ENCODE assay signal across 8 mouse cellular contexts in the genomic region with DNA sequence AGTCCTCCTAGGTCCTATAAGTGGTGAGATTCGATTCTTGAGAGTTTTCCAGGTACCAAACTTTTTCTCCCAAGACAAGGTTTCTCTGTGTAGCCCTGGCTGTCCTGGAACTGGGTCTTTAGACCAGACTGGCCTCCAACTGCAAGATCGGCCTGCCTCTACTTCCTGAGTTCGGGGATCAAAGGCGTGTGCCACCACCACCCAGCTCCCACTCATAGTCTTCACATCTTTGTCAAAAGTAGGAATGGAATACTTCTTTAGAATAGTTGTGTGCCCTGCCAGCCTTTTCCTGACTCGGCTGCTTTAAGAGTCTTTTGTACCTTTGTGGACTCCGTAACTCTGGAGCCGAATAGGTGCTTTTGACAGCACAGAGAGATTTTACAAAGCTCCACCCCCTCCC. TPM values are rescaled to one million over a fixed set of nuclear protein-coding genes. Genes with fewer than 3 reads are reported as not detected.
DNase-seq lines count a peak whose midpoint lies in the region; ATAC-seq and TF ChIP-seq lines count a peak whose summit lies in the region.

No protein-coding gene starts in this region.

- peaks cover 63% of the 10 kb centered on the region for H3K36me3 ChIP-seq in heart, embryonic 14.5 days (ENCODE audit: control insufficient read depth, insufficient read depth, low read length)
- peaks cover 42 to 61% of the 10 kb centered on the region in 2 experiments for H3K36me3 ChIP-seq in MEL (ENCODE audit: control insufficient read depth in 1 of 2, insufficient read depth in 2 of 2, low read length in 2 of 2)
- H3K36me3 ChIP-seq in hindbrain, embryonic 16.5 days (ENCODE audit: control insufficient read depth, insufficient read depth, low read length) = peaks cover 25% of the 10 kb centered on the region
- peaks cover 61% of the 10 kb centered on the region for H3K36me3 ChIP-seq in myocyte (ENCODE audit: control insufficient read depth, insufficient read depth)

- TF ChIP-seq CTCF in MEL (IDR thresholded peaks at IDR 0.05 in 2 of 3, conservative IDR thresholded peaks at IDR 0.05 in 1 of 3; ENCODE audit: control insufficient read depth in 1 of 3, insufficient read depth in 1 of 3, low read depth in 2 of 3, low read length in 3 of 3, poor library complexity in 1 of 3, severe bottlenecking in 1 of 3) = no peak

- H3K79me2 ChIP-seq in MEL (ENCODE audit: control insufficient read depth, insufficient read depth, low read length, poor library complexity) (peaks cover 61% of the 10 kb centered on the region), myocyte (ENCODE audit: control insufficient read depth, insufficient read depth) (peaks cover 73% of the 10 kb centered on the region)

- DNase-seq in heart, postnatal 25 days (ENCODE audit: low spot score) = no peak
- peak; percentile 49 for DNase-seq in MEL (ENCODE audit: low read depth, low spot score)
- DNase-seq in frontal cortex, postnatal 14 days (ENCODE audit: low spot score in 2 of 2) = no peak
- DNase-seq in urinary bladder, postnatal 10 days (ENCODE audit: low spot score) = no peak
- no peak for DNase-seq in adrenal gland, postnatal 10 days

- H3K27me3 ChIP-seq in heart, embryonic 14.5 days (ENCODE audit: control insufficient read depth, insufficient read depth, low read length) = no peaks in the 10 kb centered on the region
- H3K27me3 ChIP-seq in MEL (ENCODE audit: control insufficient read depth in 1 of 2, insufficient read depth in 2 of 2, low read length in 2 of 2) (no peaks in the 10 kb centered on the region), myocyte (ENCODE audit: control insufficient read depth, insufficient read depth, insufficient read length) (no peaks in the 10 kb centered on the region)
- no peaks in the 10 kb centered on the region for H3K27me3 ChIP-seq in hindbrain, embryonic 16.5 days (replicated peaks; ENCODE audit: control insufficient read depth, insufficient read depth, low read length)

- intact Hi-C loops in heart, postnatal 25 days (cut with DNase I) = loop anchor here (10.0 kb wide), 1 partner anchor 131 kb away; no protein-coding TSS in a partner anchor

- no peak for TF ChIP-seq EP300 in MEL (IDR thresholded peaks at IDR 0.05; ENCODE audit: low read depth in 1 of 2, low read length in 2 of 2)

- peak overlapping the region; percentile 66 for H3ac ChIP-seq in myocyte (ENCODE audit: control insufficient read depth, insufficient read length)

- H3K9me3 ChIP-seq in heart, embryonic 14.5 days (ENCODE audit: control insufficient read depth, low read length) = no peaks in the 10 kb centered on the region
- no peaks in the 10 kb centered on the region for H3K9me3 ChIP-seq in MEL (replicated peaks; ENCODE audit: insufficient read depth, low read length)
- no peaks in the 10 kb centered on the region for H3K9me3 ChIP-seq in hindbrain, embryonic 16.5 days (ENCODE audit: control insufficient read depth, low read length)

- peak overlapping the region; percentile 93 for H3K4me2 ChIP-seq in heart, embryonic 14.5 days (ENCODE audit: low read length)
- H3K4me2 ChIP-seq in hindbrain, embryonic 16.5 days (ENCODE audit: low read length) = peak overlapping the region; percentile 100
- peak overlapping the region; percentile 99 for H3K4me2 ChIP-seq in myocyte (ENCODE audit: low read depth)

- no peak for TF ChIP-seq RAD21 in MEL (IDR thresholded peaks at IDR 0.05; ENCODE audit: low read depth, low read length)

- H3K9ac ChIP-seq in heart, embryonic 14.5 days (ENCODE audit: low read length) = peak overlapping the region; percentile 85
- peak overlapping the region; percentile 57 for H3K9ac ChIP-seq in MEL (ENCODE audit: control insufficient read depth, low read depth, low read length, poor library complexity, severe bottlenecking)
- H3K9ac ChIP-seq in hindbrain, embryonic 16.5 days (ENCODE audit: low read depth, low read length) = peak overlapping the region; percentile 97

- TF ChIP-seq POLR2A in MEL (IDR thresholded peaks at IDR 0.05; ENCODE audit: control insufficient read depth in 1 of 2, insufficient read depth in 1 of 2, low read depth in 1 of 2, low read length in 2 of 2, poor library complexity in 1 of 2) = no peak; a peak in 1 of 4 replicates
- no peak for TF ChIP-seq POLR2A in myocyte (IDR thresholded peaks at IDR 0.05; ENCODE audit: insufficient read length, low read depth)

- ATAC-seq in heart, embryonic 14.5 days (ENCODE audit: insufficient number of reproducible peaks, insufficient read depth, low FRiP score, low read depth) = no peak
- ATAC-seq in hindbrain, embryonic 16.5 days = no peak

- peak overlapping the region; percentile 91 to 92 for H3K4me3 ChIP-seq in heart, embryonic 14.5 days (ENCODE audit: control insufficient read depth in 1 of 2, insufficient read depth in 1 of 2, low read depth in 1 of 2, low read length in 2 of 2)
- H3K4me3 ChIP-seq in MEL (ENCODE audit: control insufficient read depth in 1 of 2, insufficient read depth in 1 of 2, low read depth in 2 of 2, low read length in 2 of 2) (peak overlapping the region; percentile 74 to 80), myocyte (peak overlapping the region; percentile 100)
- H3K4me3 ChIP-seq in hindbrain, embryonic 16.5 days (ENCODE audit: low read length) = peak overlapping the region; percentile 87

- 53% methylated on average over 7 of the region's 7 CpGs for WGBS in heart, embryonic 14.5 days
- 25% methylated on average over 7 of the region's 7 CpGs for WGBS in hindbrain, embryonic 16.5 days

- H3K27ac ChIP-seq in heart, embryonic 14.5 days (replicated peaks in 1 of 2; ENCODE audit: control insufficient read depth in 1 of 2, insufficient read depth in 1 of 2, low read depth in 2 of 2, low read length in 2 of 2) = no peak overlapping the region
- H3K27ac ChIP-seq in MEL (ENCODE audit: control insufficient read depth, low read depth, low read length) = no peak overlapping the region
- H3K27ac ChIP-seq in hindbrain, embryonic 16.5 days (ENCODE audit: low read depth, low read length) = no peak overlapping the region; the same call in 1 of the 2 replicates

- H3K4me1 ChIP-seq in heart, embryonic 14.5 days (ENCODE audit: control insufficient read depth in 2 of 2, insufficient read depth in 2 of 2, low read length in 2 of 2) = peaks cover 46 to 78% of the 10 kb centered on the region in 2 experiments
- peaks cover 6 to 73% of the 10 kb centered on the region in 2 experiments for H3K4me1 ChIP-seq in MEL (ENCODE audit: control insufficient read depth in 1 of 2, insufficient read depth in 2 of 2, low read length in 2 of 2)
- H3K4me1 ChIP-seq in hindbrain, embryonic 16.5 days (ENCODE audit: control insufficient read depth, insufficient read depth, low read depth, low read length) = peaks cover 60% of the 10 kb centered on the region

TF ChIP-seq in MEL, 35 proteins besides CTCF, POLR2A, EP300 and RAD21:
- TF ChIP-seq CHD1 (IDR thresholded peaks at IDR 0.05; ENCODE audit: low read depth, low read length) (0 out of 2 replicates have a peak, but pooled peaks have one; percentile 70), TCF12 (IDR thresholded peaks at IDR 0.05; ENCODE audit: low read depth, low read length) (0 out of 2 replicates have a peak, but pooled peaks have one; percentile 5), ETS1 (IDR thresholded peaks at IDR 0.05; ENCODE audit: low read depth, low read length) (no peak), KAT2A (conservative IDR thresholded peaks at IDR 0.05; ENCODE audit: low read depth, low read length) (no peak), GATA1 (IDR thresholded peaks at IDR 0.05; ENCODE audit: low read depth, low read length) (no peak)

TF ChIP-seq in myocyte, 11 proteins besides CTCF, POLR2A, EP300 and RAD21:
- no peak for TF ChIP-seq USF1 (IDR thresholded peaks at IDR 0.05; ENCODE audit: low read depth)
- no peak for TF ChIP-seq CEBPB (IDR thresholded peaks at IDR 0.05; ENCODE audit: insufficient read depth, poor library complexity, severe bottlenecking)
- no peak for TF ChIP-seq SRF (IDR thresholded peaks at IDR 0.05; ENCODE audit: control insufficient read depth, insufficient read length, low read depth)
TF ChIP-seq in myocyte: peak in this region for 0.

RNA-seq across cellular contexts. Expression of a gene that starts 2.7 kb away (rescaled TPM):
- 139 and 146 TPM in 2 replicates for polyA plus RNA-seq in heart, embryonic 14.5 days (2014; fragmentation: Nextera tagmentation; extraction: Ambion mirVana)
- total RNA-seq in heart, postnatal 25 days (2021) = 10 to 100 TPM; 12.5 to 13.1 TPM
- 392 and 554 TPM in 2 replicates for total RNA-seq in MEL (2012; rRNA removed)
- polyA plus RNA-seq in MEL (2012; ENCODE audit: insufficient read depth in 1 of 2, insufficient read length in 2 of 2, low read depth in 1 of 2, low replicate concordance in 2 of 2, missing spikeins in 1 of 2) (100 to 1,000 TPM in 1 of 2 experiments, 10 to 100 TPM in 1; 47.4 to 593 TPM), myocyte (2012; fragmentation: generic; extraction: Trizol) (868 TPM)
- polyA plus RNA-seq in hindbrain, embryonic 16.5 days (2015; fragmentation: Nextera tagmentation; extraction: Ambion mirVana) = 290 and 322 TPM in 2 replicates
- total RNA-seq in adrenal gland, postnatal 10 days (2021) = 100 to 1,000 TPM; 226 to 239 TPM

RNA-seq across cellular contexts. Expression of a gene that starts 36.7 kb away (rescaled TPM):
- polyA plus RNA-seq in heart, embryonic 14.5 days (2014; fragmentation: Nextera tagmentation; extraction: Ambion mirVana) = 2.1 and 2.9 TPM in 2 replicates
- total RNA-seq in heart, postnatal 25 days (2021) = 1 to 10 TPM; 6.5 to 9.2 TPM
- total RNA-seq in MEL (2012; rRNA removed) = 0.16 and 0.31 TPM in 2 replicates
- polyA plus RNA-seq in MEL (2012; ENCODE audit: insufficient read depth in 1 of 2, insufficient read length in 2 of 2, low read depth in 1 of 2, low replicate concordance in 2 of 2, missing spikeins in 1 of 2) (under 1 TPM in 1 of 2 experiments, not detected in 1; 0.36 TPM), myocyte (2012; fragmentation: generic; extraction: Trizol) (0.16 TPM)
- polyA plus RNA-seq in hindbrain, embryonic 16.5 days (2015; fragmentation: Nextera tagmentation; extraction: Ambion mirVana) = 0.16 and 0.21 TPM in 2 replicates
- total RNA-seq in adrenal gland, postnatal 10 days (2021) = 1 to 10 TPM; 1.6 to 1.7 TPM
